Comparison of ENCODE assay signal across 1 mouse cellular context in the genomic region with DNA sequence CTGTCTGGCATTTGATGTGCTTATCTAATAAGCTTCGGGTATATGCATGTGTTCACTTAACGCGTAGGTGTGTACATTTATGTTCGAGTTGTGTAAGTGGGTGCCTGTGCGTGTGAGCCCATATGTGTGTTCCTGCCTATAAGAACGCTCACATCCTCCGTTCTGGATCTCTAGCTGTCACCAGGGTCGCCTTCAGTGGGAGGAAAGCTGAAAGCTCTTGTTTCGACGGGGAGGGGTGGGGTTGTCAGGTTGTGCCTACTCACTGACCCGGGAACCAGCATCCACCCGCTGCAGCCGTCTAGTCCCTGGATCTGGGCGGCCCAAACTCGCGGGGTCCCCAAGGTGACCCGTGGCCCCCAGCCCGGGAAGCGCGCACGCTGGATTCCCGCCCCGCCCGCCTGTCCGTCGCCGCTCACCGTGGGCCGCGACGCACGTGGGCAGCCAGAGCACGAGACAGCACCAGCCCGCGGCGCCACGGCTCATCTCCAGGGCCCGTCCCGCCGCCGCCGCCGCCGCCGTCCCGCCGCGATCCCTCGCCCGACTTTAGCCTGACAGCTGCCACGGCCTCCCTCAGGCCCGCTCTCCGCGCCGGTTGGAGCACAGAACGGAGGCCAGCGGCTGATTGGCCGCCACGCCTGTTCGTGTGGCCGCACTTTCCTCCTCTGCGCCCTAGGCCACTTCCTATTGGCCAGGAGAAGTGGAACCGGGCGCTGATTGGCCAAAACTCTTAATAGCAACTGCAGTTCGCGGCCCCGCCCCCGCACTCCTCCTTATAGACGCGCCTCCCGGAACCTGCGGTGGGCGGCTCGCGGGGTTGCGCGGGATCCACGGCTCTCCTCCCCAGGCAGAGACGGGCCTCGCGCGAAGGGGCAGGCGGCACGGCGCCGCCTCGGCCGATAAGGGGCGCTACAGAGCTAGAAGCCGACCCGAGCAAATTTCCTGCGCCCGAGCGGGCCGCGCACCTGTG.
TF ChIP-seq lines count a peak whose summit lies in the region.

A gene (plus strand): TSS at position 818 of the 967 bp plus-strand sequence.

TF ChIP-seq in CH12.LX, 34 proteins besides CTCF, POLR2A, EP300 and RAD21 (continued from another document):
- TF ChIP-seq UBTF (IDR thresholded peaks at IDR 0.05; ENCODE audit: low read depth, low read length): peak; percentile 63; the same call in 1 of the 2 replicates
- peak; percentile 28; the same call in 1 of the 2 replicates for TF ChIP-seq NRF1 (IDR thresholded peaks at IDR 0.05; ENCODE audit: low read depth, low read length)
- TF ChIP-seq SMC3 (IDR thresholded peaks at IDR 0.05; ENCODE audit: low read depth, low read length): no peak
- no peak for TF ChIP-seq RCOR1 (conservative IDR thresholded peaks at IDR 0.05; ENCODE audit: low read depth, low read length)
- TF ChIP-seq MEF2A (IDR thresholded peaks at IDR 0.05; ENCODE audit: borderline replicate concordance, low read depth, low read length): no peak
- no peak for TF ChIP-seq GABPA (IDR thresholded peaks at IDR 0.05; ENCODE audit: insufficient replicate concordance, low read depth, low read length)
- TF ChIP-seq JUN (IDR thresholded peaks at IDR 0.05; ENCODE audit: insufficient read depth, low read depth, low read length): no peak
- TF ChIP-seq ZC3H11A (IDR thresholded peaks at IDR 0.05; ENCODE audit: low read depth, low read length): no peak
- no peak for TF ChIP-seq ZNF384 (IDR thresholded peaks at IDR 0.05; ENCODE audit: low read depth, low read length)
- 0 out of 2 replicates have a peak, but pooled peaks have one; percentile 19 for TF ChIP-seq KAT2A (IDR thresholded peaks at IDR 0.05; ENCODE audit: insufficient replicate concordance, low read length)
- TF ChIP-seq MAZ (IDR thresholded peaks at IDR 0.05; ENCODE audit: low read depth, low read length): no peak
- TF ChIP-seq MYC (IDR thresholded peaks at IDR 0.05; ENCODE audit: low read depth, low read length): no peak
- TF ChIP-seq USF2 (conservative IDR thresholded peaks at IDR 0.05; ENCODE audit: low read depth, low read length): no peak
- TF ChIP-seq IRF4 (IDR thresholded peaks at IDR 0.05; ENCODE audit: low read depth, low read length): no peak
- TF ChIP-seq MAFK (IDR thresholded peaks at IDR 0.05; ENCODE audit: insufficient replicate concordance, low read length): no peak
- no peak for TF ChIP-seq BHLHE40 (IDR thresholded peaks at IDR 0.05; ENCODE audit: low read depth, low read length)
- peak; percentile 73; the same call in 1 of the 2 replicates for TF ChIP-seq MXI1 (IDR thresholded peaks at IDR 0.05; ENCODE audit: low read depth, low read length)
- TF ChIP-seq CHD2 (IDR thresholded peaks at IDR 0.05; ENCODE audit: low read length): peak; percentile 89
- TF ChIP-seq NELFE (IDR thresholded peaks at IDR 0.05; ENCODE audit: low read depth, low read length): peak; percentile 67
- no peak for TF ChIP-seq CHD1 (IDR thresholded peaks at IDR 0.05; ENCODE audit: low read depth, low read length)
- peak; percentile 77 for TF ChIP-seq ELF1 (IDR thresholded peaks at IDR 0.05; ENCODE audit: low read depth, low read length)
- TF ChIP-seq HCFC1 (IDR thresholded peaks at IDR 0.05; ENCODE audit: low read depth, low read length): no peak
- TF ChIP-seq ZMIZ1 (IDR thresholded peaks at IDR 0.05; ENCODE audit: low read depth, low read length): peak; percentile 40; the same call in 1 of the 2 replicates
